Comparison of ENCODE assay signal across 8 mouse cellular contexts in the genomic region with DNA sequence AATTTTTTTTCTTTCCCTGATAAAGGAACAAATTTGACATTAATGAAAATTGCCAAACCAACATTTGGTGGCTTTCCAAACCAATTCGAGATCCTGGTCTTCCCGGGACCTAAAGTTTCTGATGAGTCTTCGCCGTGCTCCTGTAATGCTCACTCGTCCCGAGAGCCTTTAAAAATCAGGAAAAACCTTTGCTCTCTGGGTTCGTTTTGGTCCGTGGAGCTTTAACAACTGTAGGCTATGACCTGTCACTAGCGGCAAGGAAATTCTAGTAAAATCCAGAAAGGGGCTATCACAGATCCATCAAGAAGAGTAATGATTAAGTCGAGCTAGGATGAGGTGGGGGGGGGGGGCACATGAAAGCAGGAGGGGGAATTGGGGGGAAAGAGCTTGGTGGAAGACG. TPM values are rescaled to one million over a fixed set of nuclear protein-coding genes. Genes with fewer than 3 reads are reported as not detected.
A peak's percentile ranks its signal among the peaks of the same experiment; 100 is the strongest.
DNase-seq lines count a peak whose midpoint lies in the region; ATAC-seq and TF ChIP-seq lines count a peak whose summit lies in the region.

No protein-coding gene starts in this region.

- H3K4me1 ChIP-seq in lung, postnatal 0 days (ENCODE audit: insufficient read depth, low read depth, low read length): no peaks in the 10 kb centered on the region
- H3K4me1 ChIP-seq in forebrain, embryonic 10.5 days: peaks cover 8% of the 10 kb centered on the region
- H3K4me1 ChIP-seq in limb, embryonic 10.5 days: peaks cover 7% of the 10 kb centered on the region
- no peaks in the 10 kb centered on the region for H3K4me1 ChIP-seq in small intestine, adult 2 months (ENCODE audit: control insufficient read depth, insufficient read depth, insufficient read length, low read length)

- peak overlapping the region; percentile 66 for H3K4me2 ChIP-seq in lung, postnatal 0 days (replicated peaks; ENCODE audit: low read depth, low read length)

- no peaks in the 10 kb centered on the region for H3K9me3 ChIP-seq in lung, postnatal 0 days (ENCODE audit: low read length)
- H3K9me3 ChIP-seq in forebrain, embryonic 10.5 days: no peaks in the 10 kb centered on the region; the same call in 1 of the 2 replicates
- H3K9me3 ChIP-seq in limb, embryonic 10.5 days (replicated peaks): no peaks in the 10 kb centered on the region

- TF ChIP-seq POLR2A in small intestine, adult 2 months (IDR thresholded peaks at IDR 0.05; ENCODE audit: low read depth, low read length): no peak

- H3K27me3 ChIP-seq in lung, postnatal 0 days (replicated peaks; ENCODE audit: insufficient read depth, low read length): no peaks in the 10 kb centered on the region
- H3K27me3 ChIP-seq in forebrain, embryonic 10.5 days (ENCODE audit: poor library complexity, severe bottlenecking): no peaks in the 10 kb centered on the region
- H3K27me3 ChIP-seq in limb, embryonic 10.5 days (ENCODE audit: low read depth, poor library complexity, severe bottlenecking): no peaks in the 10 kb centered on the region
- H3K27me3 ChIP-seq in small intestine, adult 2 months (ENCODE audit: control insufficient read depth, insufficient read depth, low read length): no peaks in the 10 kb centered on the region

- peak overlapping the region; percentile 81 for H3K27ac ChIP-seq in lung, postnatal 0 days (ENCODE audit: low read length)
- peak overlapping the region; percentile 93 for H3K27ac ChIP-seq in forebrain, embryonic 10.5 days
- H3K27ac ChIP-seq in limb, embryonic 10.5 days: peak overlapping the region; percentile 92
- H3K27ac ChIP-seq in small intestine, adult 2 months (ENCODE audit: insufficient read depth, low read depth, low read length): peak overlapping the region; percentile 63

- under 1% methylated on average over 11 of the region's 11 CpGs for WGBS in lung, postnatal 0 days
- WGBS in forebrain, embryonic 10.5 days: 11% methylated on average over 11 of the region's 11 CpGs
- WGBS in limb, embryonic 10.5 days: 6% methylated on average over 11 of the region's 11 CpGs
- WGBS in small intestine, adult 2 months: 1% methylated on average over 11 of the region's 11 CpGs

- peak; percentile 34 for DNase-seq in lung, postnatal 0 days (ENCODE audit: low spot score)
- DNase-seq in lung, postnatal 10 days: no peak
- DNase-seq in forebrain, embryonic 10.5 days (ENCODE audit: extremely low spot score, low spot score): no peak
- no peak for DNase-seq in limb, embryonic 10.5 days (ENCODE audit: low spot score)
- DNase-seq in cerebellum, adult 11-12 months: no peak
- no peak for DNase-seq in right cerebral cortex, postnatal 36 days (ENCODE audit: low spot score in 2 of 2)
- no peak for DNase-seq in adrenal gland, postnatal 25 days

- H3K4me3 ChIP-seq in lung, postnatal 0 days (ENCODE audit: low read depth, low read length): peak overlapping the region; percentile 72
- H3K4me3 ChIP-seq in forebrain, embryonic 10.5 days: peak overlapping the region; percentile 76
- H3K4me3 ChIP-seq in limb, embryonic 10.5 days: peak overlapping the region; percentile 78
- H3K4me3 ChIP-seq in small intestine, adult 2 months (ENCODE audit: low read depth, low read length): peak overlapping the region; percentile 93

- peaks cover 26% of the 10 kb centered on the region; the same call in 1 of the 2 replicates for H3K36me3 ChIP-seq in lung, postnatal 0 days (ENCODE audit: insufficient read depth, low read length)
- peaks cover 45% of the 10 kb centered on the region for H3K36me3 ChIP-seq in forebrain, embryonic 10.5 days (replicated peaks)
- peaks cover 43% of the 10 kb centered on the region for H3K36me3 ChIP-seq in limb, embryonic 10.5 days
- H3K36me3 ChIP-seq in small intestine, adult 2 months (ENCODE audit: control insufficient read depth, insufficient read depth, low read length): peaks cover 32% of the 10 kb centered on the region

- TF ChIP-seq EP300 in lung, postnatal 0 days (IDR thresholded peaks at IDR 0.05): no peak

- ATAC-seq in lung, postnatal 0 days: no peak

- H3K9ac ChIP-seq in lung, postnatal 0 days (replicated peaks; ENCODE audit: low read depth): peak overlapping the region; percentile 70

- TF ChIP-seq CTCF in lung, postnatal 0 days (IDR thresholded peaks at IDR 0.05): no peak
- TF ChIP-seq CTCF in small intestine, adult 2 months (IDR thresholded peaks at IDR 0.05; ENCODE audit: extremely low read depth, insufficient read length, insufficient replicate concordance, low read depth, low read length): no peak

RNA-seq across cellular contexts. Expression of a gene that starts 0.6 kb away (rescaled TPM):
- 83.2 and 83.7 TPM in 2 replicates for polyA plus RNA-seq in lung, postnatal 0 days (2015; fragmentation: Nextera tagmentation; extraction: Ambion mirVana)
- polyA plus RNA-seq in forebrain, embryonic 10.5 days (2016; fragmentation: Nextera tagmentation; extraction: Ambion mirVana): 242 and 248 TPM in 2 replicates
- polyA plus RNA-seq in limb, embryonic 10.5 days (2016; fragmentation: Nextera tagmentation; extraction: Ambion mirVana): 224 and 254 TPM in 2 replicates
- polyA plus RNA-seq in small intestine, adult 2 months (2012; rRNA removed): 5.4 and 7.4 TPM in 2 replicates
- 69.4 and 73.0 TPM in 2 replicates for total RNA-seq in adrenal gland, postnatal 25 days (2021)

RNA-seq across cellular contexts. Expression of a gene that starts 9.4 kb away (rescaled TPM):
- 73.9 and 80.1 TPM in 2 replicates for polyA plus RNA-seq in lung, postnatal 0 days (2015; fragmentation: Nextera tagmentation; extraction: Ambion mirVana)
- polyA plus RNA-seq in forebrain, embryonic 10.5 days (2016; fragmentation: Nextera tagmentation; extraction: Ambion mirVana): 54.4 and 54.7 TPM in 2 replicates
- polyA plus RNA-seq in limb, embryonic 10.5 days (2016; fragmentation: Nextera tagmentation; extraction: Ambion mirVana): 34.2 and 35.4 TPM in 2 replicates
- 107 and 109 TPM in 2 replicates for polyA plus RNA-seq in small intestine, adult 2 months (2012; rRNA removed)
- total RNA-seq in adrenal gland, postnatal 25 days (2021): 73.6 and 82.1 TPM in 2 replicates

RNA-seq across cellular contexts. Expression of a gene that starts 18.4 kb away (rescaled TPM):
- 0.14 TPM in 1 of 2 replicates, not detected in the other for polyA plus RNA-seq in lung, postnatal 0 days (2015; fragmentation: Nextera tagmentation; extraction: Ambion mirVana)
- polyA plus RNA-seq in forebrain, embryonic 10.5 days (2016; fragmentation: Nextera tagmentation; extraction: Ambion mirVana): 0.55 and 1.00 TPM in 2 replicates
- polyA plus RNA-seq in limb, embryonic 10.5 days (2016; fragmentation: Nextera tagmentation; extraction: Ambion mirVana): 0.73 and 1.2 TPM in 2 replicates
- not detected in 2 replicates for polyA plus RNA-seq in small intestine, adult 2 months (2012; rRNA removed)
- not detected in 2 replicates for total RNA-seq in adrenal gland, postnatal 25 days (2021)

RNA-seq across cellular contexts. Expression of a gene that starts 29.9 kb away (rescaled TPM):
- 44.1 and 47.0 TPM in 2 replicates for polyA plus RNA-seq in lung, postnatal 0 days (2015; fragmentation: Nextera tagmentation; extraction: Ambion mirVana)
- 71.8 and 71.9 TPM in 2 replicates for polyA plus RNA-seq in forebrain, embryonic 10.5 days (2016; fragmentation: Nextera tagmentation; extraction: Ambion mirVana)
- 63.6 and 67.5 TPM in 2 replicates for polyA plus RNA-seq in limb, embryonic 10.5 days (2016; fragmentation: Nextera tagmentation; extraction: Ambion mirVana)
- 14.3 and 23.7 TPM in 2 replicates for polyA plus RNA-seq in small intestine, adult 2 months (2012; rRNA removed)
- total RNA-seq in adrenal gland, postnatal 25 days (2021): 50.0 and 64.6 TPM in 2 replicates

RNA-seq across cellular contexts. Expression of a gene that starts 52.9 kb away (rescaled TPM):
- 13.0 and 14.9 TPM in 2 replicates for polyA plus RNA-seq in lung, postnatal 0 days (2015; fragmentation: Nextera tagmentation; extraction: Ambion mirVana)
- polyA plus RNA-seq in forebrain, embryonic 10.5 days (2016; fragmentation: Nextera tagmentation; extraction: Ambion mirVana): 0.80 and 0.87 TPM in 2 replicates
- 0.48 and 0.83 TPM in 2 replicates for polyA plus RNA-seq in limb, embryonic 10.5 days (2016; fragmentation: Nextera tagmentation; extraction: Ambion mirVana)
- polyA plus RNA-seq in small intestine, adult 2 months (2012; rRNA removed): 1.5 and 34.6 TPM in 2 replicates
- 0.61 and 12.4 TPM in 2 replicates for total RNA-seq in adrenal gland, postnatal 25 days (2021)
